Mouse (Mus musculus) frontal cortex, adult 2 months (tissue): ENCODE results near the gene Prss46. TPM values are rescaled to one million over a fixed set of nuclear protein-coding genes. Genes with fewer than 3 reads are reported as not detected.
"Not testable (repeated sequence)": the region's sequence is repeated elsewhere in the genome, so short reads cannot be mapped to it uniquely, and the experiment has no call there.

Experiments
- DNase-seq, 2 experiments: peaks; one replicate each; pipeline ENCODE4 v3.0.0; 2022; ENCODE audit warnings: low spot score in 1 of 2; ENCODE audit errors: extremely low spot score in 1 of 2
- polyA plus RNA-seq: library from polyadenylated mRNA; depleted of rRNA; stranded (reverse); fragments of >200 nt; gene quantifications from 2 replicates; pipeline ENCODE4 v1.2.3, GENCODE M21; 2012; rRNA removed

The Prss46 gene
- polyA plus RNA-seq: not detected in 2 replicates

GRCm38 (mm10) chr9:110844206-110844605 is at the start of gene Prss46:
Prss46 (plus strand) TSS chr9:110844506.
- no peak for DNase-seq

DNA sequence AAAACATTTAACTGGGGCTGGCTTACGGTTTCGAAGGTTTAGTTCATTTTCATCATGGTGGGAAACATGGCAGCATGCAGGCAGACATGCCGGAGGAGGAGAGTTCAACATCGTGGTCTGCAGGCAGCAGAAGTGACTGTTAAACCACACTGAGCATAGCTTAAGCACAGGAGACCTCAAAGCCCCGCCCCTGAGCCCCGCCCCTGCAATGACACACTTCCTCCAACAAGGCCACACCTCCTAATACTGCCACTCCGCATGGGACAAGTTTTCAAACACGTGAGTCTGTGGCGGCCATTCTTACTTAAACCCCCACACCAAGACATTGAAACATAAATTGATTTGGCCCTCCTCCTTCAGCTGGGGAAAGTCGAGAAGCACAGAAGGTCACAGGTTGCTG is 47.3 kb upstream of the Prss46 start:
- no peak for DNase-seq

DNA sequence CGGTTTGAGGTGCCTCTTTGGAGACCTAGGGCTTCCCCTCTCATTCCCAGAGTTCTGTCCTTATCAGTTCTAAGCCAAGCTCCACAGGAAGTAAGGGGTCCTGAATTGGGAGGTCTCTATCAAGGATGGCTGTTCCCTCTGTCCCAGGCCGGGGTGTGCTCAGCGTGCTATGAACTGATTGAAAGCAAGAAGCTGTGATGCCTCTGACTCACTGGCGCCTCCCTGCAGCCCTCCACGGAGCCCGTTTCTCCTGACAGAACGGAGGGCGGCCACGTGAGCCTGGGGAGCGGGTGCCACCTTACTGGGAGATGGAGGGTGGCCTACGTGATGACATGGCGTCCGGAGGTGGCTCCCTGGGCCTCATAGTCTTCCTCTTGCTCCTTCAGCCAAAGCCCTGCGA is 46.4 kb upstream of the Prss46 start, which contains the start of gene Prss42:
TSS of gene Prss42 (plus strand) at position 301 of the 400 bp plus-strand sequence.
- no peak for DNase-seq

DNA sequence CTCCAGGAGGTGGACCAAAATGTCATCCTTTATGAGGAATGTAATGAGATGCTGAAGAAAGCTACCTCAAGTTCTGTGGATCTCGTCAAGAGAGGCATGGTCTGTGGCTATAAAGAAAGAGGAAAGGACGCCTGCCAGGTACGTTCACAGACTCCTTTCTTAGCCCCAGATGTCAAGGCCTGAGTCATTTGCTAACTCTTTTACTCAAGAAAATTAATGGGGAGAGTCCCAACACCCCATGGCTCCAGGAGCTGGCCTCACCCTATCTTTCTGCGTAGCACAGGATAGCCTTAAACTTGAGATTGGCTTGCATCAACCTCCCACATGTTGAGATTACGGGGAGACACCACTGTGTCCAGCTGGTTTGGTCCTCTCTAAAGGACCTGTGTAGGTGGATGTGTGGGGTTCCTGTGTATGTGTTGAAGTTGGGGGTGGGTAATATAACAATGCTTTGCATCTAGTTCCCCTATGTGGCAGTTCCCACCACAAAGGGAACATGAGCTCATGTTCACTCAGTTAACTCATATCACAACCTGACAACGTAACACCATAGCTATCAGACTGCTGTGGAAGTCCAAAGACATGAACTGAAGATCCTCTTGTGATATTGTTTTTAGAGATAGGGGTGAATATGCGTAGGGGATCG is 43.3 kb upstream of the Prss46 start:
- no peak for DNase-seq

DNA sequence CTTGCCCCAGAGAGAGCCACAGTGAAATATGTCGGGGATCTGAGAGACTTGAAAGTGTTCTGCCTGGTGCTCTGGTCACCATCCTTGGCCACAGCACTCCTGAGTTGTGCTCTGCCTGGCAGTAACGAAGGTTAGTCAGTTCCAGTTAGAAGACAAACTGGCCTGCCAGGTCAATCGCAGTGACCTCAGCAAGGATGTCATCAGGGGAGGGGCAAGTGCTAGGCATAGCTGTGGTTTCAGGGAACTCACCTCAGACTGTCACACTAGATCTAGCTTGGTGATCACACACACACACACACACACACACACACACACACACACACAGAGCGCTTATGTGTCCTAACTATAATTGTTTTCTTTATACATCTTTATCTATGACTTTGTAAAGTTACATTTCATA is 41.0 kb upstream of the Prss46 start:
- no peak for DNase-seq

DNA sequence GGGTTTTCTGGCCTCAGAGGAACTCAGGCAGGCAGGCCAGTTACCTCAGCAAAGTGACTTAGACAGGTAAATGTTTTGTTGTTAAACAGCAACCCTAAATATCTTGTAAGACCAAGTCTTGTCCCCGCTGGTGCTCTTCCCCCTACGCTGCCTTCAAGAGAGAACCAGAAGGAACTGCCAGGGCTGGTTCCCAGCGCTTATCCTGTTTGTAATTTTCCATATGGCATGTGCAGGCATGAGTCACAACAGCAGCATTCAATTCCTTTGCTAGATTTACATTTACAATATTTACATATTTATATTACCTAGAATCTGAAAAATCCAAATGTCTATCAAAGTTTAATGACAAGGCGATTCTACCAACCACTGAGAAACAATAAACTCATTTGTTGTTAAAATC is 34.3 kb upstream of the Prss46 start:
- DNase-seq: peak in 1 of 2 experiments; percentile 23

- no peak for DNase-seq
Observed at GRCm38 (mm10) chr9:110813789-110814188, 30.5 kb upstream of the Prss46 start, which contains the start of gene Prss44. Prss44 (plus strand) TSS chr9:110813994.

DNA sequence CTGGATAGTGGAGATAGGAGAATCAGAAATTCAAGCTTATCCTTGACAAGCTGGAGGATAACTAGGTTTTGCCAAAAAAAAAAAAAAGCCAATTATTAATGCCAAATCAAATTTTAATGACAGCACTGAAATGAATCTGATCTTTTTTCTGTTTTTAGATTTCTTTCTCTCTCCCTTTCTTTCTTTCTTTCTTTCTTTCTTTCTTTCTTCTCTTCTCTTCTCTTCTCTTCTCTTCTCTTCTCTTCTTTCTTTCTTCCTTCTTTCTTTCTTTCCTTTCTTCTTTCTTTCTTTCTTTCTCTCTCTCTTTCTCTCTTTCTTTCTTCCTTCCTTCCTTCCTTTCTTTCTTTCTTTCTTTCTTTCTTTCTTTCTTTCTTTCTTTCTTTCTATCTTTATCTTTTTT is 23.8 kb upstream of the Prss46 start:
- not testable (repeated sequence) for DNase-seq

DNA sequence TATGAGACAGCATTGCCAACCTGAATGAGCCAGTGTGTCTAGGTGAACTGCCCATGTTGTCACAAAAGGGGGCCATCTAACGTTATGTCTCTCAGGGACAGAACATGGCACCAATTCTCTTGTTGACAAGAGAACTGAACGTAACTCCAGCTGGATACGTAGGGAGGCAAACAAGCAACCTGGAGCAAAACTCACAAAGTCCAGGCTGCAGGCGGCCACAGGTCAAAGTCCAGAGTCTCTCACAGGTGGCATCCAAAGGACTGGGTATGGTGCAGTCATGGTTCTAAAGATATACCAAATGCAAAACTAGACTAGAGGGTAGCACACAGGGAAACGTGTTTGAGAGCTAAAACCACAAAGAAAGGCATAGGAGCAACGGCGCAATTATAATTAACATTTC is 22.9 kb upstream of the Prss46 start:
- DNase-seq: no peak

DNA sequence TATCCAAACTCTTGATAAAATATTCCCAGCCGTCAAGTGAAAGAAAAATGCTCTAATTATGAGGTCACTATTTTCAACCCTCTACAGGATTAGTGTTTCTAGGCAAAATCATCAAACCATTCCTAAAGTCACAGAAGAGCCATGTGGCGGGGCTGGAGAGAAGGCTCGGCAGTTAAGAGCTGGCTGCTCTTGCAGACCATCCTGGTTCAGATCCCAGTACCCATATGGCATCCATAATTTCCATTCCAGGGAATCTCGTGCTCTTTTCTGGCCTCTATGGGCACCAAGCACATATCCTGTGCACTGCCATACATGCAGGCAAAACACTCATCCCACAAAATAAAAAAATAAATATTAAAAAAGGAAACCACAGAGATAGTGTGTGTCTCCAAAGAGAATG is 18.9 kb upstream of the Prss46 start:
- no peak for DNase-seq

DNA sequence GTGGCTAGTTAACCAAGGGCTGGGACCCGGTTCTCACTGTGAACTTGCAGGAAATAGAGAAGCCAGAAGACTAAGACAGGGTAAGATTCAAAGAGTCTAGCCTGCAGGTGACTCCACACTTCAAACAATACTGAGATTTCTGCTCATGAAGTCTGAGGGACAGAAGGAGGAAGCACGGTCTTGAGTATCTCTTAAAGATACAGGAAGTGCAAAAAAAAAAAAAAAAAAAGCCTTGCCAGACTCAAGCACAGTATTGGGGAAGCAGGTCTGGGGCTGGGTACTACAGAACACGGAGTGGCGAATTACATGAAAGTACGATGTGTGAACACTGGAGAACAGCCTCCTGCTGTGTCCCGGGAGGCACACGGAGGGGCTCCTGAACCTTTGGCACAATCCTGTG is 18.5 kb upstream of the Prss46 start:
- no peak for DNase-seq

GRCm38 (mm10) chr9:110826390-110826789 is 17.9 kb upstream of the Prss46 start, which contains the start of gene Prss43:
Prss43 (plus strand) TSS chr9:110826690.
- DNase-seq: no peak

- DNase-seq: no peak
Observed at GRCm38 (mm10) chr9:110833021-110833420, 11.3 kb upstream of the Prss46 start.

- no peak for DNase-seq
Observed at GRCm38 (mm10) chr9:110834411-110834810, 9.9 kb upstream of the Prss46 start, which contains the start of gene Prss45. Prss45 (plus strand) TSS chr9:110834588.

DNA sequence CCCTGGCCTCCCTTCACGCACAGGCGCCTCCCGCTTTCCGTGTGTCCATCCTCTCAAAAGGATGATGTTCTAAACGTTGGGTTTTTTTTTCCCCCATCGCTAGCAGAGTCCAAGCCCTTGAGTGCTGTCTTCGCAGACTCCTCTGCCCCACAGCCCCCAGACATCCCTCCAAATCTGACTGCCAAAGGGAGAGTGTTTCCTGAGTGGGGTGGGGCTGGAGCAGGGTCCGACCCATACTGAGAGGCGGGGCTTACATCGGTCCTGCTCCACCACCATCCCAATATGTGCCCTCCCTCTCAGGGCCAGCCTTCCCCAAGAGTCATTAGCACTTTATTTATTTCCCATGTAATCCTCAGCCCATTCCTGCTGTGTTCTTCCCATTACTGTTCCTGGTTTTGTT is 9.3 kb upstream of the Prss46 start:
- DNase-seq: no peak

DNA sequence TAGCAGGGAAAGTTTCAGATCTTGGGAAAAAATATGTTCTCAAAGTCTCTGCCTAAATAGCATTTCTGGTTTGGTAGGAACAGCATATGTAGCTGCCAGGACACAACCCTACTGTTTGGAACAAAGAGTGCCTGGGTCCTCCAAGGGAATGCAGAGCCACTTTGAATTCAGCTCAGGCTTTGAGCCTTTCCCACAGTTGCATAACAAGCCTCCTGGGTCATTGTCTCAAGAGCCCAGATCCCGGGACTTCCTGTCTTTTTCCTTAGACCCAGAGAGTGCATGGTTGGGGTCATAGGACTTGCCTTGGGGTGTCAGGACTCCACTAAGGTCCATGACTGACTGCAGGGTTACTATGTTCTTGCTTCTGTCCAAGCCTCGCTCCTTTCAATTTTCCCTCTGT is 8.2 kb upstream of the Prss46 start:
- DNase-seq: peak; percentile 18 to 32

DNA sequence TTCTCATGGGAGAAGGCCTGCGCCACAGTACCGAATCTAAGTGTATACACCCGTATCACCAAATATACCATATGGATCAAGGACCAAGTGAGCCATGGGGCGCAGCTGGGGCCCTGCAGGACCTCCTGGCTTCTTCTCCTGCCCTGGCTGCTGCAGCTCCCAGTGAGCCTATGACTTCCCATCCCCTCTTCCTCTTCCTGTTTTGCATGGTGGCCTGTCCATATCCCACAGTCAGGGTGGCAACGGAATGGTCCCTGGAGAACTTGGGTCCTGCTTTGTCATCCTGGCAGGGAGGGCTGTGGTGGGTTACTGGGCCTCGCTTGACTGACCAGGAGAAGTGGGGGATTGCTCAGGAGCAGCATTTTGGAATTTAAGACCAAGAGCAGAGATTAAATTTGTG is 3.4 kb upstream of the Prss46 start:
- DNase-seq: no peak

GRCm38 (mm10) chr9:110841438-110841837 is 2.9 kb upstream of the Prss46 start:
- no peak for DNase-seq

GRCm38 (mm10) chr9:110849162-110849561 is 4.9 kb downstream of the Prss46 start:
- DNase-seq: no peak

DNA sequence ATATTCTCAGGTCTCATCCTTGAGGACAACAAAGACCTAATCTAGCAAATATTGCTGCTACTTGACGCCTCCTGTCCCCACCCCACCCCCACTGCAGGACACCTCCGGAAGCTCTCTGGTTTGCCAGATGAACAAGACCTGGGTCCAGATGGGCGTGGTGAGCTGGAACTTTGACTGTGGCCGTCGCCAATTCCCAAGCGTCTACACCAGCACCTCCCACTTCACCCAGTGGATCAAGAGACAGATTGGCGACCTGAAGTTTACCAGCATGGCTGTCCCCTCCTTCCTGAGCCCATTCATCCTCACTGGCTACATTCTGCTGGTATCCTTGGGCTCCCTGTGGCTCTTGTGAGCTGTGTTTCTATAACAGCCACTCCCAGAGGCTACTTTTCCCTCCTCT is 11.6 kb downstream of the Prss46 start:
- DNase-seq: no peak

GRCm38 (mm10) chr9:110856920-110857319 is 12.6 kb downstream of the Prss46 start:
- no peak for DNase-seq

DNA sequence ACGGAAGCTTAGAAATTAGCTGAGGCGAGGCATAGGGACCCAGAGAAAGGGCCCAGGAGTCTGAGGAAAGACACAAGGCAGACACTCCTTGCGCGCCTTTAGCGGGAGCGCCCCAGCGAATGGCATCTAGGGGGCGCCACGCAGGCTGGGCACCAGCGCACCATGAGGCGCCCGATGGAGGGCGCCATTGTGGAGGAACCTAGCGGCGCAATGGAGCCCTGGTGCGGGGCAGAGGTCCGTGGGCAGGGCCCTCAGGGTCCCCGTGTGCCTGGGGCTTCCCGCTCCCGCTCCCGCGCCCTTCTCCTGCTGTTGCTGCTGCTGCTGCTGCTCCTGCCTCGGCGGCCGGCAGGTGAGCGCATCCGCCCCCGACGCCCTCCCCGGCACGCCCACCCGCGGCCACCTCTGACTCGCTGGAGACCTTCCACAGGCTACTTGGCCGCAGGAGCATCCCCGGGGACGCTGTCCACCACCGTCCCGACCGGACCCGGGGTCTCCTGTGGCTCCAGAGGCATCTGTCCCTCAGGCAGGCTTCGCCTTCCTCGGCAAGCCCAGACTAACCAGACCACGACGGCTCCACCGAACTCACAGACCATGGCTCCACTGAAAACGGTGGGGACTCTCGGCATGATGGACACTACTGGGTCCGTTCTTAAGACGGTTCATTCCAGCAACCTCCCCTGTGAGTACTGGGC is 13.6 kb downstream of the Prss46 start, which contains the start of gene Prss50:
TSS of gene Prss50 (plus strand) at position 187 of the 692 bp plus-strand sequence.
- no peak for DNase-seq
